Mouse (Mus musculus) forebrain, embryonic 14.5 days (tissue): ENCODE data around the gene Mettl24. TPM values are rescaled to one million over a fixed set of nuclear protein-coding genes. Genes with fewer than 3 reads are reported as not detected.
A peak's percentile ranks its signal among the peaks of the same experiment; 100 is the strongest.
"Not testable (repeated sequence)": the region's sequence is repeated elsewhere in the genome, so short reads cannot be mapped to it uniquely, and the experiment has no call there.

ENCODE experiments used
- ATAC-seq: fragments of 200-750 bp; cut with Nextera tagmentation; 2 replicates; pipeline ENCODE4 v1.8.0; 2017; ENCODE audit warnings: mild to moderate bottlenecking, moderate library complexity
- DNase-seq: peaks from one replicate; pipeline ENCODE4 v3.0.0-alpha.2; 2015; ENCODE audit warnings: low spot score
- H3K27ac ChIP-seq: fragments of 300-500 bp; sonication (generic); 2 replicates; pipeline ENCODE4 v1.5.1; 2014; ENCODE audit warnings: low read depth, mild to moderate bottlenecking, control low read depth, low read length, moderate library complexity
- H3K27me3 ChIP-seq: fragments of 300-500 bp; sonication (generic); replicated peaks from 2 replicates; pipeline ENCODE4 v1.6.1; 2014; ENCODE audit warnings: low read length, control low read depth, mixed read lengths; ENCODE audit not compliant: control insufficient read depth, insufficient read depth
- H3K36me3 ChIP-seq: fragments of 300-500 bp; sonication (generic); 2 replicates; pipeline ENCODE4 v1.6.1; 2014; ENCODE audit warnings: low read length, control low read depth; ENCODE audit not compliant: control insufficient read depth, insufficient read depth
- H3K4me1 ChIP-seq: fragments of 300-500 bp; sonication (generic); 2 replicates; pipeline ENCODE4 v1.6.1; 2014; ENCODE audit warnings: antibody characterized with exemption, low read length, control low read depth; ENCODE audit not compliant: control insufficient read depth, insufficient read depth
- H3K4me2 ChIP-seq: fragments of 300-500 bp; sonication (generic); 2 replicates; pipeline ENCODE4 v1.6.1; 2014; ENCODE audit warnings: mild to moderate bottlenecking, control low read depth, low read length
- H3K4me3 ChIP-seq: fragments of 300-500 bp; sonication (generic); 2 replicates; pipeline ENCODE4 v1.5.1; 2014; ENCODE audit warnings: low read depth, low read length, control low read depth
- H3K9ac ChIP-seq: fragments of 300-500 bp; sonication (generic); 2 replicates; pipeline ENCODE4 v1.6.1; 2014; ENCODE audit warnings: mild to moderate bottlenecking, low read length, control low read depth, moderate library complexity
- H3K9me3 ChIP-seq: fragments of 300-500 bp; sonication (generic); replicated peaks from 2 replicates; pipeline ENCODE4 v1.6.1; 2016; ENCODE audit warnings: low read length, control low read depth, mixed read lengths; ENCODE audit not compliant: control insufficient read depth
- WGBS: fragments of 180-500 bp; shearing (Covaris S2); extraction: QIAGEN DNeasy Blood & Tissue Kit; methylation state at CpG from one replicate; pipeline ENCODE4 v1.1.7; 2014; 5-methylcytosine and 5-hydroxymethylcytosine counted together
- polyA plus RNA-seq: library from polyadenylated mRNA; unstranded; fragments of >200 nt; fragmentation: Nextera tagmentation; extraction: Ambion mirVana; gene quantifications from 2 replicates; pipeline ENCODE4 v1.2.1, GENCODE M21; 2014

The Mettl24 gene
- polyA plus RNA-seq, 1 experiment from 2014 or later = 0.29 TPM

DNA sequence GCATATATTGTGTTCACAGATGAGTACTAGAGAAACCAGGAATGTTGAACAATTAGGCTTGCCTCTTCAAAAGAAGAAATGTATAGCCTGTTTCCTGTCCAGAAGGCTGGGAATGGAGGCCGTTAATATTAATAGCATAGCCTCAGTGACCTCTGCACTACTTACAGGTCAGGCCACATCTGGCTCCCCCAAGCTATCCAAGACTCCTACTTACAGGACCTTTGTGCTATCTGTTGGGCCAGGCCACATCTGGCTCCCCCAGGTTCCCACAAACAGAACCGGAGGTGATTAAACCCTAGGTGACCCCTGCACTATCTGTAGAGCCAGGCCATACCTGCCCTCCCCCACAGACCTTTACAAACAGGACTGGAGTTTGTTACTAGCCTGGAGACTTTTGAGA lies 94.1 kb downstream of the Mettl24 start:
- no peak overlapping the region for H3K9ac ChIP-seq
- no peaks in the 10 kb centered on the region for H3K4me1 ChIP-seq
- no peak overlapping the region for H3K4me2 ChIP-seq
- no peaks in the 10 kb centered on the region for H3K9me3 ChIP-seq
- ATAC-seq = no peak
- no peaks in the 10 kb centered on the region for H3K27me3 ChIP-seq
- no peak for DNase-seq
- H3K4me3 ChIP-seq = no peak overlapping the region
- WGBS = 80% methylated on average over 2 of the region's 2 CpGs
- H3K27ac ChIP-seq = no peak overlapping the region
- no peaks in the 10 kb centered on the region for H3K36me3 ChIP-seq

DNA sequence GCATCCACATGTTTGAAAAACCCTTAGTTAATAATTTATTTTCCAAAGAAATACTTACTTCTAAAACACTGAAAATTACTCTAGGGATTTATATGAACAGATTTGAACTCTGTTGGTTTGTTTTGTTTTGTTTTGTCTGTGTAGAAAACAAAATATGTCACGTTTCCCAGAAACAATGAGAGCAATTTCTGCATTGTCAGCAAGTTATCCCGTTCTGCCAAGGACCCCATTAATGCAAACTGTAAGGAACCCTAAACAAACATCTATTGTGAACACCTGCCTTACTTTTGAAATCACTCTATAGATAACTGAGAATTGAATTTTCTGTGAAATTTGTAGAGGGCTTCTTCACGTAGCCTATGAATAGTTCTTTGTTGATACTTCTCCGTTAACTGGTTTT lies 95.4 kb downstream of the Mettl24 start:
- H3K4me1 ChIP-seq = no peaks in the 10 kb centered on the region
- no peaks in the 10 kb centered on the region for H3K9me3 ChIP-seq
- H3K4me2 ChIP-seq = no peak overlapping the region
- no peak for ATAC-seq
- no peak for DNase-seq
- no peak overlapping the region for H3K9ac ChIP-seq
- no peaks in the 10 kb centered on the region for H3K36me3 ChIP-seq
- no peak overlapping the region for H3K4me3 ChIP-seq
- H3K27ac ChIP-seq = no peak overlapping the region
- no peaks in the 10 kb centered on the region for H3K27me3 ChIP-seq
- WGBS = 71% methylated on average over 4 of the region's 4 CpGs

DNA sequence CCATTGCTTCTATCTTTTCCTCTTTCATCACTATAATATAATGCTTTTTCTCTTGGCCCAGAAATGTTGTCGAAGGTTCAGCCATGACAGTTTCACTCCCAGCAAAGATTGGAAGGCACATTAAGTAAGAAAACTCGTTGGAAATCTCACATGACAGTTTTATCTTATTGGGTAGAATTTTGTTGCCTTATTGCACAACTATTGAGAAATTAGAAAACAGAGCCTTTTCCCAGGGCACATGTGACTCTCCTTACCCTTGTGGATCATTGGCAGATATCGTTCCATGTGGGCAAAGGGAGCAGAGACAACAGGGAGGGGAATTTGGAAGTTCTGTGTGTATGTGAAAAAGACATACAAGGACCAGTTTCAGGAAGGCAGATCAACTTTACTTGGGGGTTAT lies 107.3 kb downstream of the Mettl24 start:
- no peak for DNase-seq
- no peak overlapping the region for H3K27ac ChIP-seq
- no peaks in the 10 kb centered on the region for H3K9me3 ChIP-seq
- no peaks in the 10 kb centered on the region for H3K27me3 ChIP-seq
- no peak overlapping the region for H3K4me3 ChIP-seq
- no peak overlapping the region for H3K9ac ChIP-seq
- WGBS = 80% methylated on average over 3 of the region's 3 CpGs
- no peak for ATAC-seq
- no peaks in the 10 kb centered on the region for H3K36me3 ChIP-seq
- H3K4me2 ChIP-seq = no peak overlapping the region
- no peaks in the 10 kb centered on the region for H3K4me1 ChIP-seq

DNA sequence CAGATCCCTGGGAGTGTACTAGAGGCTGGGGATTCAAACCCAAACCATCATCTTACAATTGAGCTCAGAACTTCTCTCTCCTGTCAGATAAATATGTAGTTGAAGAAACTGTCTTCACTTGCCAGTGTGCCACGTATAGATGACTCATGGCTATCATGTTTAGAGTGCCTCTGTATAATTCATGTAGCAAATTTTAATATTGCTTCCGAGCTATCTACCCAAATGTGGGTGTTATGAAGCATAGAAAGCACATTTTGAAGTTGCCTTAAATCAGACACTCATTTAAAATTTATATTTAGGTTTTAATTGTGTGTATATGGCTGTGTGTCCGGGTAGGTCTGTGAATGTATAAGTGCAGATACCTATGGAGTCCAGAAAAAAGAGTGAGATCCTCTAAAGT lies 109.0 kb downstream of the Mettl24 start:
- no peak for DNase-seq
- H3K4me2 ChIP-seq = no peak overlapping the region
- H3K27ac ChIP-seq = no peak overlapping the region
- H3K9me3 ChIP-seq = no peaks in the 10 kb centered on the region
- no peaks in the 10 kb centered on the region for H3K4me1 ChIP-seq
- no peak for ATAC-seq
- H3K27me3 ChIP-seq = no peaks in the 10 kb centered on the region
- H3K36me3 ChIP-seq = no peaks in the 10 kb centered on the region
- no peak overlapping the region for H3K4me3 ChIP-seq
- H3K9ac ChIP-seq = no peak overlapping the region
- 82% methylated on average over 3 of the region's 3 CpGs for WGBS

DNA sequence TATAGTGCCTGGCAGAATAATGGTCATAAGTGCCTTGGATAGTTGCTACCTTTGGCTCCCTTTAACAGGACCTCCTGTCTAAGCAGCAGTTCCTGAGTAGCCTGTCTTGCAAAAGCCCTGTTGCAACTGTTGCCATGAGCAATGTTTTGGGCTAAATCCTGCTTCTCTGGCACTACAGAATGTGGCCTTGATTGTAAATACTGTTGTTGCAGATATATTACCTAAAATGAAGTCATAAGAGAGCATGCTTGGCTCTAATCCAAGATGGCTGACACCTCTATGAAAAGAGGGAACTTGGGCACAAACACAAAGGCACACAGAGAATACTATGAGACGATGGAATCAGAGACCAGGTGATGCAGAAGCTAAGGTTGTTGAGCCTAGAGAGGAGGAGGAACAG lies 122.1 kb downstream of the Mettl24 start:
- Histone ChIP-seq H3K27me3 (no peaks in the 10 kb centered on the region), H3K4me3 (no peak overlapping the region), H3K9ac (no peak overlapping the region), H3K4me2 (no peak overlapping the region), H3K36me3 (no peaks in the 10 kb centered on the region), H3K9me3 (no peaks in the 10 kb centered on the region), H3K27ac (no peak overlapping the region), H3K4me1 (0 out of 2 replicates have a peak, but pooled peaks cover 4% of the 10 kb centered on the region)
- 52% methylated on average over 1 of the region's 1 CpGs for WGBS
- ATAC-seq = no peak
- no peak for DNase-seq

DNA sequence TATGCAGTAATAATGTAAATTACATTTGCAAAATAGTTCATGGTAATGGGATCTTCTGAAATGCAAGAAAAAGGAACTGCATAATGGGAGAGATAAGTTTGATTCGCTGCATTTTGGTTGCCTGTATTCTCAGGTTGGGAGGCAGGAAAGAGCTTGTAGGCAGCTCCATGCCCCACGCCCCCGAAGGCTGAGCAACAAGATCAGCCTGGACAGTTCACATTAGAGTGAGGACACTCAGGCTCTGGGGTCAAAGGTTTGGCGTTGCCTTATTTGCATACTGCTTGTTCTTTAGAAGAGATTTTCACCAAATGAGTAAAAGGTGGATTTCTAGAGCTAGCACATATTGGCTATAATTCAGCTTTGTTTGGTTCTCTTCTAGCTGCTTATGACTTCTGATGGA lies 123.1 kb downstream of the Mettl24 start:
- Histone ChIP-seq H3K27me3 (no peaks in the 10 kb centered on the region), H3K27ac (no peak overlapping the region), H3K36me3 (no peaks in the 10 kb centered on the region), H3K4me3 (no peak overlapping the region), H3K4me2 (no peak overlapping the region), H3K4me1 (0 out of 2 replicates have a peak, but pooled peaks cover 4% of the 10 kb centered on the region), H3K9ac (no peak overlapping the region), H3K9me3 (no peaks in the 10 kb centered on the region)
- ATAC-seq = no peak
- DNase-seq = no peak
- WGBS = 87% methylated on average over 4 of the region's 4 CpGs

DNA sequence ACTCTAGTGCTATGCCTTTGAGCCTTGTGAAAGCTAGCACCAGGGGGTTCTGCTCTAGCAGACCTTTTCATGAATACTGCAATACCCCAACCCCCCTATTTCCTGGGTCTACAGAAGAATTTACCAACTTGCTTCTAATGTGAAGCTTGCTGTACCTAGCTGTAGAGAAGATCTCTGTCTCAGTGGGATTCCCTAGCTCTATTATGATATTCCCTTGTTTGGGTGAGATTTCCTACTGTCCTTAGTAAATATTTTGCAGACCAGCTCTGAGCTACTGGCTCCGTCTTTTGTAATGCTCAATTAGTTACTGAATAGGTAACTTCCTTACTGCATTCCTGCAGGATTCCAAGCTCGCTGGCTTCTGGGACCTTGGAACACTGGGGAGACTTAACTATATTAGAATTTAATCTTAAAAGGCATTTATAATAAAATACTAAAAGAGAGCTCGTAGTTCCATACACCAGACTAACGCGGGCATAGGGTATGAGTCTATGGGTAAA lies 126.4 kb downstream of the Mettl24 start:
- not testable (repeated sequence) for H3K36me3 ChIP-seq, H3K27me3 ChIP-seq, ATAC-seq, H3K9ac ChIP-seq, H3K27ac ChIP-seq, H3K4me2 ChIP-seq, H3K9me3 ChIP-seq, H3K4me3 ChIP-seq, DNase-seq, H3K4me1 ChIP-seq
- 28% methylated on average over 5 of the region's 5 CpGs for WGBS

DNA sequence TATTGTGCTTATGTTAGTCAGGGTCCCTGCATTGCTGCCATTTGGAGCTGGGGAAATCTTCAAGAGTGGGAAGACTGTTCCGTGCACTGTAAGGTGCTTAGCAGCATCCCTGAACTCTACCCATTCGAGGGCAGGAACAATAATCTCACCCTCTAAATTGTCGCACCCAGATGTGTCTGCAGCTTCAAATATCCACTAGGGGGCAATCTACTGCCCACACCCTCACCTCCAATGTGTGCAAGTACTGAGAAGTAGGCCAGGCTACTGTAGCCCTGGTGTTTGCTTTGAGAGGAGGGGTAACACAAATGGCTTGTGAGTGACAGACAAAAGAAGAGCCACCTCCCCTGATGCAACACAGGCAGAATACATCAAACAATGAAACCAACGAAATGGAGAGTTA lies 130.5 kb downstream of the Mettl24 start:
- Histone ChIP-seq H3K36me3 (no peaks in the 10 kb centered on the region), H3K4me2 (no peak overlapping the region), H3K27me3 (no peaks in the 10 kb centered on the region), H3K9me3 (no peaks in the 10 kb centered on the region), H3K9ac (no peak overlapping the region), H3K27ac (no peak overlapping the region), H3K4me3 (no peak overlapping the region), H3K4me1 (no peaks in the 10 kb centered on the region)
- DNase-seq (peak; percentile 7), ATAC-seq (no peak)
- WGBS = 68% methylated on average over 4 of the region's 4 CpGs

DNA sequence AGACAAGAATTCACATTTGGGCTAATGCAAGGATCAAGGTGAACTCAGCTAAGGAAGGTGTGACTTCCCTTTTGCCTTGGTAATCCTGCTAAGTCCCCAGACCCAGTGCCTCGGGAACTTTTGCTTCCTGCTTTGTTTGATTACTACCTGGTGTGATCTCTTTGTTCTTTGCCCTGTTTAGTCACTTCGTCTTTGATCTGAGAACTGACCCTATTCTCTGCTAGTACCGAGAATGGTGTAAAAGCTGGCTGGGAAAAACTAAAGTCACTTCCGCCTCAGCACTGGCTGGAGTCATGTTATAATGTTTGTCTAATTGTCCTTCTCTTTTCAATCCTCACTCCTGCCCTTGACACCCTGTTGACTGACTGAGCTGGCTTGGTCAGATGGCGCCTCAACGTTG lies 133.4 kb downstream of the Mettl24 start:
- Histone ChIP-seq H3K27me3 (no peaks in the 10 kb centered on the region), H3K4me3 (no peak overlapping the region), H3K9me3 (no peaks in the 10 kb centered on the region), H3K4me1 (no peaks in the 10 kb centered on the region), H3K4me2 (no peak overlapping the region), H3K27ac (no peak overlapping the region), H3K36me3 (no peaks in the 10 kb centered on the region), H3K9ac (no peak overlapping the region)
- WGBS = 55% methylated on average over 6 of the region's 6 CpGs
- ATAC-seq (no peak), DNase-seq (no peak)
